Mouse (Mus musculus) heart, postnatal 0 days (tissue): ENCODE data around the gene Ctsh. TPM values are rescaled to one million over a fixed set of nuclear protein-coding genes. Genes with fewer than 3 reads are reported as not detected.

Experiments
- ATAC-seq: fragments of 200-750 bp; cut with Nextera tagmentation; 2 replicates; pipeline ENCODE4 v1.8.0; 2017; ENCODE audit warnings: low read depth, moderate number of reproducible peaks, moderate library complexity; ENCODE audit not compliant: insufficient read depth
- DNase-seq: peaks from one replicate; pipeline ENCODE4 v3.0.0-alpha.2; 2016; ENCODE audit warnings: low spot score
- H3K27ac ChIP-seq: fragments of 300-500 bp; sonication (generic); 2 replicates; pipeline ENCODE4 v1.5.1; 2014; ENCODE audit warnings: low read depth, mild to moderate bottlenecking
- H3K27me3 ChIP-seq: fragments of 300-500 bp; sonication (generic); 2 replicates; pipeline ENCODE4 v1.6.1; 2014; ENCODE audit warnings: low read length, mixed read lengths; ENCODE audit not compliant: control insufficient read depth, insufficient read depth
- H3K36me3 ChIP-seq: fragments of 300-500 bp; sonication (generic); replicated peaks from 2 replicates; pipeline ENCODE4 v1.6.1; 2014; ENCODE audit warnings: low read length, mixed read lengths; ENCODE audit not compliant: control insufficient read depth, insufficient read depth
- H3K4me1 ChIP-seq: fragments of 300-500 bp; sonication (generic); 2 replicates; pipeline ENCODE4 v1.6.1; 2014; ENCODE audit warnings: antibody characterized with exemption; ENCODE audit not compliant: control insufficient read depth, insufficient read depth
- H3K4me2 ChIP-seq: fragments of 300-500 bp; sonication (generic); 2 replicates; pipeline ENCODE4 v1.6.1; 2014; ENCODE audit warnings: low read depth, mild to moderate bottlenecking, low read length, moderate library complexity
- H3K4me3 ChIP-seq: fragments of 300-500 bp; sonication (generic); 2 replicates; pipeline ENCODE4 v1.5.1; 2014; ENCODE audit warnings: low read depth, low read length
- H3K9ac ChIP-seq: fragments of 300-500 bp; sonication (generic); replicated peaks from 2 replicates; pipeline ENCODE4 v1.6.1; 2014; ENCODE audit warnings: low read depth, low read length, mixed read lengths
- H3K9me3 ChIP-seq: fragments of 300-500 bp; sonication (generic); replicated peaks from 2 replicates; pipeline ENCODE4 v1.6.1; 2016; ENCODE audit warnings: low read length; ENCODE audit not compliant: control insufficient read depth
- CTCF ChIP-seq: IDR thresholded peaks from 2 replicates; pipeline ENCODE4 v1.5.1; 2016; ENCODE audit warnings: antibody characterized with exemption, control low read depth, low read depth
- EP300 ChIP-seq: IDR thresholded peaks from 2 replicates; pipeline ENCODE4 v1.6.1; 2016; ENCODE audit warnings: antibody characterized with exemption, low read depth
- WGBS: fragments of 180-500 bp; shearing (Covaris S2); extraction: QIAGEN DNeasy Blood & Tissue Kit; methylation state at CpG from one replicate; pipeline ENCODE4 v1.1.7; 2014; 5-methylcytosine and 5-hydroxymethylcytosine counted together
- polyA plus RNA-seq: library from polyadenylated mRNA; unstranded; fragments of >200 nt; fragmentation: Nextera tagmentation; extraction: Ambion mirVana; gene quantifications from 2 replicates; pipeline ENCODE4 v1.2.1, GENCODE M21; 2015
- total RNA-seq: library from RNA; depleted of rRNA; stranded (reverse); fragments of >200 nt; gene quantifications from 2 replicates; pipeline ENCODE4 v1.2.3, GENCODE M21; 2014; ENCODE audit warnings: low replicate concordance; rRNA removed

The Ctsh gene
- total and polyA plus RNA-seq, 2 experiments from 2014 or later, result 78.8 to 151 TPM

DNA sequence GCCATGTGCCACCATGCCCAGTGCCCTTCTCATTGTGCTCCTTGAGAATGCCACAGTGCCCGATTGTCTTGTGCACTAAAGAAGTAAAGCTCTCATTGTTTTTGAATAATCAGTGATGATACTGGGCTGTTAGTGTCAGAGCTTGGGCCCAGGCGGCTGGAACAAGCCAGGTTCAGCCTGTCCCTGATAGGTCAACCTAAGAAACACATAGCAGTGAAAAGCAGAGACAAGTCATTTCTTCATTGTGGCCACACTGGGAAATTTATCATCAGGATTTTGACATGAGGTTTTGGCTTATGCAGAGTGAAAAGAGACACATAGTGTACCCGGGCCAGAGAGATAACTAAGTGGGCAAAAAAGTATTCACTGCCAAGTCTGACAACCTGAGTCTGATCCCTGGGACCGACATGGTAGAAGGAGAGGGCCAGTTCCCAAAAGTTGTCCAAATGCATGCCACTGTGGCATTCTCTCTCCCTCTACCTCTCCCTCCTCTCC lies 68.3 kb downstream of the Ctsh start:
- H3K4me3 ChIP-seq, result no peak overlapping the region
- H3K4me1 ChIP-seq, result 0 out of 2 replicates have a peak, but pooled peaks cover 8% of the 10 kb centered on the region
- no peaks in the 10 kb centered on the region for H3K9me3 ChIP-seq
- no peak overlapping the region for H3K9ac ChIP-seq
- no peak for DNase-seq
- ATAC-seq, result peak; percentile 47
- no peak overlapping the region for H3K4me2 ChIP-seq
- WGBS, result 36% methylated on average over 4 of the region's 4 CpGs
- TF ChIP-seq EP300 (no peak), CTCF (no peak)
- H3K27ac ChIP-seq, result no peak overlapping the region
- no peaks in the 10 kb centered on the region for H3K36me3 ChIP-seq
- no peaks in the 10 kb centered on the region for H3K27me3 ChIP-seq

DNA sequence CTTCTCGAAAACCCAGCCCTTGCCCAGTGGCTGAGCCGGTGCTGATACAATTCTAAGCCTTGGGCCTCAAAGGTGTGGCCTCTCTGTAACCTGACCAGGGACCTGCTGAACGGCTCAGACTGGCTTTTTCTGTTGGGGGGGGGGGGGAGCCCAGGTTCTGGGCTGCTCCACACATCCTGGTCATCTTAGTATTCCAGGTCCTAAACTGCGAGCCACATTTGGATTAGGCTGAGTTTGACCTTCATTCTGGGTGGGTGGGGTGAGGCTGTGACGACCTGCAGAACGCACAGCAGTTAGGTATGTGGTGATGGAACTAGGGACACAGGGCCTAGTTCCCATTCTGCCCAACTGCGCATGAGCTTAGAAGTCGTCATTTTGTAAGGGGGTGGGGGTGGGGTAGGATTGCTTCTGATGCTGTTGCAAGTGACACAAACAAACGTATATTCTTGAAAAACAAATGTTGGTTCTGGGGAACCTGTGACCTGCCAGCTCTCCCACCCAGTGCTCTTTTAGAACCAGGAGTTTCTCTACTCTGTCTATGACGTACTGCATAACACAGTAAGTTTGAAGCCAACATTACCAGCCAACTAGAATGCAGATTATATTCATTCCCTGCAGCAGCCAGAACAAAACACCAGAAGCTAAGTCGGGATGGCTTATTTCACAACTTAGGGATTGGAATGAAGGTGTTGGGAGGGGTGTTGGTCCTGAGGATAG lies 70.4 kb downstream of the Ctsh start:
- Histone ChIP-seq H3K9ac (no peak overlapping the region), H3K9me3 (no peaks in the 10 kb centered on the region)
- 50% methylated on average over 11 of the region's 11 CpGs for WGBS

DNA sequence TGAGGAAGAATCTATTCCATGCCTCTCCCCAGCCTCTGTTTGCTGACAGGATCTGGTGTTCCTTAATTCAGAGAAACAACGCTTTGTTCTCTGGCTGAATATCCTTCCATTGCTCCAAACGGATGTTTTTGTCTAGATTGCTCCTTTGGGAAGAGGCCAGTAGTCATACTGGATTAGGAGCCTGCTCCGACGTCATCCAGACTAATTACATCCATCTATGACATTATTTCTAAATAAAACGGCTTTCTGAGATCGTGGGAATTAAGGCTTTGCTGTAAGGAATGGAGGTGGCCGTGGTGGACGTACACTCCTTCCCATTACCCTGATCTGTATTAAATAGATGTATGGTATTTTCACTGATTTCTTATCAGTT lies 70.9 kb downstream of the Ctsh start:
- Histone ChIP-seq H3K4me1 (0 out of 2 replicates have a peak, but pooled peaks cover 8% of the 10 kb centered on the region), H3K27ac (peak overlapping the region; percentile 64; the same call in 1 of the 2 replicates), H3K9me3 (no peaks in the 10 kb centered on the region), H3K4me2 (peak overlapping the region; percentile 25; the same call in 1 of the 2 replicates), H3K36me3 (no peaks in the 10 kb centered on the region), H3K4me3 (no peak overlapping the region), H3K27me3 (no peaks in the 10 kb centered on the region), H3K9ac (no peak overlapping the region)
- TF ChIP-seq CTCF, result no peak
- ATAC-seq, result peak; percentile 28; the same call in 1 of the 2 replicates
- WGBS, result 37% methylated on average over 8 of the region's 8 CpGs
- peak; percentile 71 for DNase-seq

More for the DNA sequence above, 70.4 kb downstream of the Ctsh start:
- Histone ChIP-seq H3K4me3 (no peak overlapping the region), H3K27me3 (no peaks in the 10 kb centered on the region), H3K27ac (peak overlapping the region; percentile 64; the same call in 1 of the 2 replicates), H3K36me3 (no peaks in the 10 kb centered on the region), H3K4me2 (peak overlapping the region; percentile 25; the same call in 1 of the 2 replicates), H3K4me1 (0 out of 2 replicates have a peak, but pooled peaks cover 8% of the 10 kb centered on the region)
- TF ChIP-seq EP300 (no peak), CTCF (no peak)
- ATAC-seq (no peak), DNase-seq (no peak)

Other genes starting within 250 kb of the Ctsh start
- not detected in 2 replicates for gene Rasgrf1, start 144.2 kb upstream of the Ctsh start, total RNA-seq
- not detected in 2 replicates for gene Rasgrf1, start 144.2 kb upstream of the Ctsh start, polyA plus RNA-seq
- gene Morf4l1, start 60.6 kb downstream of the Ctsh start, total RNA-seq, result 92.5 and 111 TPM in 2 replicates
- gene Morf4l1, start 60.6 kb downstream of the Ctsh start, polyA plus RNA-seq, result 293 and 300 TPM in 2 replicates
- 12.8 and 34.4 TPM in 2 replicates for gene Adamts7, start 108.9 kb downstream of the Ctsh start, total RNA-seq
- gene Adamts7, start 108.9 kb downstream of the Ctsh start, polyA plus RNA-seq, result 7.6 and 8.3 TPM in 2 replicates
- 11.6 and 24.7 TPM in 2 replicates for gene Tbc1d2b, start 216.7 kb downstream of the Ctsh start, total RNA-seq
- gene Tbc1d2b, start 216.7 kb downstream of the Ctsh start, polyA plus RNA-seq, result 2.9 and 3.2 TPM in 2 replicates